Mouse (Mus musculus) CD4-positive, CD25-positive, alpha-beta regulatory T cell, adult 4 months (primary cell): ENCODE measurements around the gene Agtpbp1. TPM values are rescaled to one million over a fixed set of nuclear protein-coding genes. Genes with fewer than 3 reads are reported as not detected.
"Not testable (repeated sequence)": the region's sequence is repeated elsewhere in the genome, so short reads cannot be mapped to it uniquely, and the experiment has no call there.

ENCODE experiments used
- ATAC-seq: one replicate; pipeline ENCODE4 v1.8.0; 2017
- polyA plus RNA-seq, 2 experiments: library from polyadenylated mRNA; unstranded; fragments of 100-300 nt; shearing (Covaris generic); gene quantifications; one replicate each; pipeline ENCODE4 v1.2.1; 2017

Agtpbp1 gene
- polyA plus RNA-seq: 10 to 100 TPM; 18.8 to 22.3 TPM

DNA sequence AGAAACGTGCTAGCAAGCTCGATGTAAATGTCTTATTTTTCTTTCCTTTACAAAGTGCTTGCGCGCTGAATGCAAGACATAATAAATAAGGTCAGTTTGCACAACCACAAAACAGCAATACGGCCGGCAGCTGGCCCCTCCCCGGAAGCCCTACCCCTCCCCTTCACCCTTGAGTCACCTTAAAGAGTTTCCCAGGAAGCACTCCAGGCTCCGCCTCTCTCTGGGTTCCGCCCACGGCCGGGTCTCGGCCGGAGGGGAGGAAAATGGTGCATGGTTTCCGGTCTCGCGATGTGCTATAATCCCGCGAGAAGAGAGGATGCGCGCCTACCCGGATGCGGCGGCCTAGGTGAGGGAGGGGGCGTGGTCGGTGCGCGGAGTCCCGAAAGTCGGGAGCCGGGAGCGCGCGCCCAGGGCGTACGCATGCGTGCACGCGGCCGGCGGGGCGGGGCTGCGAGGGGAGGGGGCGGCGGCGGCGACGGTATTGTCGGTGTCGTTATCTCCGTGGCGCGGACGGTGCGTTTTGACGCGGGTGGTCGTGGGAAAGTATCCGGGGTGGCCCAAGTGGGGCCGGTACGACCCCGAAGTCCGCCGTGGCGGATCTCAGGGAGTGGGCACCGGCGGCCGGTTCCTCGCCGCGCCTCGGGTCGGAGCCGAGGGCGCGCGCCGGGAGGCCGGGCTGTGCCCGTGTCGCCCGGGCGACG, at the start of gene Agtpbp1, which contains the start of gene Naa35:
Agtpbp1 (minus strand) TSS at position 281 of the 701 bp plus-strand sequence.
Naa35 (plus strand) TSS at position 313 of the 701 bp plus-strand sequence.
- peak; percentile 99 for ATAC-seq

DNA sequence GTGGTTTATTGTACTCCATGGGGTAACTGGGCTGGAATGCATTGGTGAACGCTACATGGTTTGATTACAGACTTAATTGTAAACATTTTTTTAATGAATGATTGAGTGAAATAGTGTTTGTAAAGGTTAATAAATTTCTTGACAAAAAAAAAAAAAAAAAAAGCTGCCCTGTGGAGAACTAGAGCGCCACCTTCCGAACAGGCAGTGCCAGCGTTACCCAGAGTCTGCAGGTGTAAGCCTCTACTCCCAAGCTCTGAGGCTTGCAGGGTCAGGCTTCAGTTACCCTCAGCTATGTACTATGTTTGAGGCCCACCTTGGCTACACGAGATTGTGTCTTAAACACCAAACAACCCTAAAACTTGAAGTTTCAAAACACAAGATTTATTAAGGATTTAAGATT, 49.6 kb upstream of the Agtpbp1 start:
- no peak for ATAC-seq

DNA sequence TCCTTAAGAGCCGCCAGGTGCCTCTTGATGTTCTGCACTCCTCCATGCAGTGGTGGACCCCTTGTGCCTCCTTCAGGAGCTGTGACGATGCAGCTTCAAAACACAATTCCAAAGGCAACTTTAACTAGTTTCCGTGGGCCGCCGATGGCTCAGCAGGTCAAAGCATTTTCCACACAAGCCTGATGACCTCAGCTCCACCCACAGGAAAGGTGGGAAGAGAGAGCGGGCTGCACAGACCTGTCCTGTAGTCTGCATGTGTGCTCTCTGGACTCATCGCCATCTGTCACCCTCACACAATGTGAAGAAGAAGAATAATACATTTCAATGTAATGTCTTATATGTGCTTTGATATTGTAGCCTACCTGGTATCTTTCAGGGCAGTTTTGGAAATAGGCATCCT, 41.7 kb upstream of the Agtpbp1 start:
- no peak for ATAC-seq

DNA sequence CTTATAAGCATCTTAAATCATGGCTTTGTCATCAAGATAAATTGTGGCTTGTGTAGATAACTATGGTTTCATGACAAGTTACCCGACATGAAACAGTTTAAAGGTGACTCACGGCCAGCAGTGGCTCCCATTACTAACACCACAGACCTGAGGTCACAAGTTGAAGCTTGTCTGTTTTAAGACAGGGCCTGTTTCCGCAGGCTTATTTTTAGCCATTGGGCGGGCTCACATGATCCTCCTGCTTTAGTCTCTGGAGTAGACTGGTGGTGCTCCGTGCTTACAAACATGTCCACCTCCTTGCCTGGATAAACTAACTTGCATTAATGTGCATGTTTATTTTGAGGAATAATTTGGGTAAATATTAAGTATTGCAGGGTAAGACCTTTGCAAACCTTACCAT, 39.9 kb upstream of the Agtpbp1 start:
- ATAC-seq: no peak

DNA sequence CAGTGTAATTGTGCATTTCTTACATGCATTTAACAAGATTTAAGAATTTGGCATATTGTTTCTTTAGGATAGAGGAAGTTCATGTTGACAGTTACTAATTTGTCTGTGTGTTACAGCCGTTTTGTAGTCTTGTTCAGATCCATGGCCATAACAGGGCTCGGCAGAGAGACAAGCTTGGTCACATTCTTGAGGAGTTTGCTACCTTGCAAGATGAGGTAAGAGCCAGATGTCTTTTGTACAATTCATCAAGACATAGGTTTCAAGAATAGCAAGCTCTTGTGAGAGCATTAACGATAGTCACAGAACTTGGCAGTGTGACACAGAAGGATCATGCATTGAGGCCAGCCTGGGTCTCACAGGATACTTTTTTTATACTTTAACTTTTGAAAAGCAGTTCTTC, 39.4 kb upstream of the Agtpbp1 start:
- ATAC-seq: no peak

DNA sequence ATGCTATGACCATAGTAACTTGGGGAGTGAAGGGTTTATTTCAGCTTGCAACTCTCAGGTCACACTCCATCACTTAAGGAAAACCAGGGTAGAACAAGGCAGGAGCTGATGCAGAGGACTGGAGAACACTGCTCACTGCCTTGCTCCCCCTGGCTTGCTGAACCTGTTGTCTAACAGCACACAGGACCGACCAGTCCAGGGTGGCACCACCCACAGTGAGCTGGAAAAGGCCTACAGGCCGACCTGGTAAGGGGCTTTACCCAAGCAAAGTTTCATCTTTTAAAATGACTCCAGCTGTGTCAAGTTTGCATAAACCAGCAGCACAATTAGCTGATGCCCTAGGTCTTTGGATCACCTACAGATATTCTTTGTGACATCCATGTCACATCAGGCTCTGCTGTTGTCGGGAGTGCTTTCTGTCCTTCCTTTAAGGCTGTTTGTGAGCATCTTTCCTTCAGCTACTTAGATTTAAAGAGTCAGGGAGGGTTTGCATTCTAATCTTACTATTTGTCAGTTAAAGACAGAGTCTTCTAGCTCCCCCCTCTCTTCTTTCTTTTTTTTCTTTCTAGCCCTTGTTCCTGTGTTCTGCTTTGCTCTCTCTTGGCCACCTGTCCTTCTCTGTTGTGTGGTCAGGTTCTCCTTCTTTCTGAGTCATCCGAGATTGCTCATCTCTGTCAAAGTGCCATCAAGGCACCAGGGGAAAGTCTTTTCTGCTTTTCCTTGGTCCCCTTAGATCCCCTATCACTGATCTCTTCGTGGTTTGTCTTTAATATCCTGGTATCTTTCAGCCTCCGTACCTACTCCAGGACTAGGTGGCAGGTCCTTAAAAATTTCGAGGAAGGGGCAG, 36.8 kb upstream of the Agtpbp1 start:
- no peak for ATAC-seq

DNA sequence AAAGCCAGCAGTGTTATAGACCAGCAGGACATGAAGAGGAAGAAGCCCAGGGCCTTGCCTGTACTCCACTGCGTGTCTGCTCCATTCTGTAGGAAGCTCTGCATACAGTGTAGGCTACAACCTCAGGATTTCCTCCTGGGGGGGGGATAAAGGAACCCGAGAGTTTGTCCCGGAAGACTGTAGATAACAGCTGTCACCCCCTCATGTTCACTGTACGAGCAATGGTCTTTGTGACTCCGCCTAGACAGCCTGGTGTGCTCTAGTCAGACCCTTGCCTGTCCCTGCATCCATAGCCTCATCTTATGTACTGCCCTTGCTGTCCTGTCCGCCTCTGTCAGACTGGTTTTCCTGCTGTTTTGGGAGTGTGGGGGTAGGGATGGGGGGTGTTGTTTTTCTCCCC, 33.4 kb upstream of the Agtpbp1 start:
- no peak for ATAC-seq

DNA sequence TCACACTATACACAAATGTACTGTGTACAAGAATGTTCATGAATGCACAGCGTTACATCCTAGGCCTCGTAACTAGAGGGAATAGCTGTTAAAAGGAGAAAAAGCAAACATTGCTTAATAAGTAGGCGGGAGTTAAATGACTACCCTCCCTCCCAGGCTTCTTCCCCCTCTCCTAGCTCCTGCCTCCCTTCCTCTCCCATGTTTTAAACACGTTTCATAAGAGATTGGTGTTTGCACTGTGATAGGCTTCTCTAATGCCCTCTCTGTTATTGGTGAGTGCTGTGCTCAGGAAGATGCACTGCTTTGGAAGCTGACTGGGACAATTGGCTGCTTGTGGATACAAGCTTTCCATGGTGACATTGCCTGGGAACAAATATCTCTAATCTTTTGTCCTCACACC, 30.5 kb upstream of the Agtpbp1 start:
- ATAC-seq: no peak

DNA sequence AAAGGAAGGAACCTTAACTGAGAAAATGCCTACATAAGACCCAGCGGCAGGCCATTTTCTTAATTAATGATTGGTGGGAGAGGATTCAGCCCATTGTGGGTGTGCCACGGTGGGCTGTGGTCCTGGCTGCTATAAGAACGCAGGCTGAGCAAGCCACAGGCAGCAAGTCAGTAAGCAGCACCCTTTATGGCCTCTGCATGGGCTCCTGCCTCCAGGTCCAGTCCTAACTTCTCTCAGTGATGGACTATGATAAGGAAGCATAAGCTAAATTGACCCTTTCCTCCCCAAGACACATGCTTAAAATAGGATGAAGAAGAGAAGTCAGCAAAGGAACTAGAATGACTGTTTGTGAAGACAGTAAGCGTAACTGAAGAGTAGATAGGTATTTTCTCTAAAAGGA, 30.1 kb upstream of the Agtpbp1 start:
- no peak for ATAC-seq

DNA sequence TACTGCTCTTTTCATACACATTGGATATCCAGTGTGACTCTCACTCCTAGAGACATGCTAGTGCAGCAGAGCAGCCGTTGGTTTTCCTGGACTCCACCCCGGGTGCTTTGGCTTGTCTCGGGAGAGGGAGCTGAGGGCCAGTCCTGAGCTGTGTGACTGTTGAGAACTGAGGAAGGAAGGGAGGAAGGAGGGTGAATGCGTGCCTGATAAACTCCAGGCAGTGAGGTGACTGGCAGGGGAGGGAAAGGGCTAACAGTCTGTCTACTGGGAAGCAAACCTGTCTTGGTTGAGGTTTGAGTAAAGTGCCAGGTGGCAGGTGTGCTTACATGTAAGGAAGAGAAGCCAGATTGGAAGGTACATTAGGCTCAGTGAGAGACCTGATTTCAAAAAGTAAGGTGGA, 28.8 kb upstream of the Agtpbp1 start:
- ATAC-seq: no peak

DNA sequence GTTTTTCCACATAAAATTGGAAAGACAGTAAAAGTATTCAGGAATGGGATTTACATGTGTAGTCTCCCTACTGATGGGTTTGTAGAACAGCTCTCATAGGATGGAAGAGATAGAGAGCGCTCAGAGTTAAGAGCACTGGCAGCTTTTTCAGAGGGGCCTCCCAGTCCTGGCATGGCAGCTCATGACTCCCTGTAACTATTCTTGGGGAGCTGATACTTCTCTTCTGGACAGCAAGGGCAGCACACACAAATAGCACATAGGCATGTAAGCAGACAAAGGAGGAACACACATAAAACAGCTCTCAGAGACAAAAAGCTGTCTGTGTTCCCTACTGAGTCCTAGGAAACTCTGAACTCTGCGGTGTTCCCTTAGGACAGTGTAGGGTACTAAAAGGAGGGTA, 25.4 kb upstream of the Agtpbp1 start:
- no peak for ATAC-seq

DNA sequence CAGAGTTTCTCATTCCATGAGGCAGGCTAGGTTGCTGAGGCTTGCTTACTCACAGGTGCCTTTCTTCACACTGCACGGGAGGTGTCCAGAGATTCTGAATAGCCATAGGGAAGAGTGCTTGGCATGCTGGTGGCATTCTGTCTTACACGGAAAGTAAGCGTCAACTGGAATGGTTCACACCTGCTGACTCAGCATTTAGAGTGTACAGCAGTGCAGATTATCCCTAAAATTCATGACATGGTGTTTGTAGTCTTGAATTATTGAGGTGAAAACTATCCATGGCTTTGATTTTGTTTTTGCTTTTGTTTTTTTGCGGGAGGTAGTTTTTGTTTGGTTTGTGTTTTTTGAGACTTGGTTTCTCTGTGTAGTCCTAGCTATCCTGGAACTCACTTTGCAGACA, 24.9 kb upstream of the Agtpbp1 start:
- ATAC-seq: no peak

DNA sequence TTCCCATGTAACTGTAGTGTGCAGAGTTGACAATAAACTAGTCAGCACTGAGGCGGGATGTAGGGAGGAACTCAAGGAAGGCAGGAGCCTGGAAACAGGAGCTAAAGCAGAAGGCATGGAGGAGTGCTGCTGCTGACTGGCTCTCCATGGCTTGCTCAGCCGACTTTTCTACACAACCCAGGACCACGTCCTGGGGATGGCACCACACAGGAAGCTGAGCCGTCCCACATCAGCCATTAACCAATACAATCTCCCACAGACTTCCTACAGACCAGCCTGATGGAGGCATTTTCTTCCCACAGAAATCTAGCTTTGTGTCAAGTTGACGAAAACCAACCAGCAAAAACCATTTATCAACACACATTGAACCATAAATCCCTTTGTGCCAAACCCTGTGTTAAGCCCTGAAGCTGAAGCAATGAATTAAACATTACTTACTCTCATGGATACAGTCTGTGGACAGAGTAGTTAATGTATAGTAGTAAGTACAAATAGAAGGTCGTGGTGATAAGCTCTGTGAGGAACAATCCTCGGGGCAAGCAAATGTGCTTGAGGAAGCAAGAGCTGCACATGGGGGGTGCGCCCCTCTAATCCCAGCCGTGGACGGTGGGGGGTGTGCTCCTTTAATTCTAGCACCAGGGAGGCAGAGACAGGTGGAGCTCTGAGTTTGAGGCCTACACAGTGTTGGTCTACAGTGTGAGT, 20.3 kb upstream of the Agtpbp1 start:
- no peak for ATAC-seq

DNA sequence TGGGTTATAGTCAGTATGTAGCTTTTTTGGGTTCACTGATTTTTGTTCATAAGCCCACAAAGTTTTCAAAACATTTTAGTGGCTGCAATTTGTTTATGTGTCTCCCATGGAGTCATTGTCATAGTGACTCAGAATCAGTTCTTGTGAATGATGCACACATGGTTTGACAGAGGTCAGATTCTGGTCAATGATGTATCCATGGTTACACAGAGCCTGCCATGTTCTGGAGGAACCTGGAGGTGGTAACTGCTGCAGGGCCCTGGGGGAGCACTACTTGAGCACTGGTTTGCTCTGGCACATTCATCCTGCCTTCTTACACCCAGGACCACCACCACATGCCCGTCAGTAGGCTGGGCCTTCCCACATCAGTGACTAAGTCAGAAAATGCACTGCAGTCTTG, 19.5 kb upstream of the Agtpbp1 start:
- no peak for ATAC-seq

DNA sequence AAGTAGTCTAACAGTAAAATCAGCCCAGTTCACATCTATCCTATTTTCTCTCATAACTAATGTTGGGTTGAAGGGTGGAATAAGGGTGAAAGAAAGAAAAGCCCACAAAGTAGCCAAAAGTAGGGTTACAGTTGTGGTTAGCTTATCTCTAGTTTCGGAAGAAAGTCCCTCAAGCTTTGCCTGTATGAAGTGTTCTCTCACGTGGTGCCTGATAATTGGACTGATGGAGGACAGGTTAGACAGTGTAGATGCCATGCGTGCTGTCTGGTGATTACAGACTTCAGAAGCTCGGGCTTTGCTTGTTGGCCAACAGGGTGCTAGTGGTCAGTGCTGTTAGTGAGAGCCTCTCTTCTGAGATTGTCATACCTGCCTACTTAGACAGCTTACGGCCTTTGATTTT, 18.1 kb upstream of the Agtpbp1 start:
- no peak for ATAC-seq

DNA sequence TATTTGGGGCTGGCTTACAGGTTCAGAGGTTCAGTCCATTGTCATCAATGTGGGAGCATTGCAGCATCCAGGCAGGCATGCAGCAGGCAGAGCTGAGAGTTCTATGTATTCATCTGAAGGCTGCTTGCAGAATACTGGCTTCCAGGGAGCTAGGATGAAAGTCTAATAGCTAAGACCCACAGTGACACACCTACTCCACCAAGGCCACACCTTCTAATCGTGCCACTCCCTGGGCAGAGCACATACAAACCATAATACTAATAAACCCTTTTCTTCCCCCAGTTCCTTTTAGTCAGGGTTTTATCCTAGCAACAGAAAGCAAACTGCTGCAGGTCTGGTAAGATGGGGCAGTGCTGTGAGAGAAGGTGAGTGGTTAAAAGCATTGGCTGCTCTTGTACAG, 7.6 kb upstream of the Agtpbp1 start:
- no peak for ATAC-seq

DNA sequence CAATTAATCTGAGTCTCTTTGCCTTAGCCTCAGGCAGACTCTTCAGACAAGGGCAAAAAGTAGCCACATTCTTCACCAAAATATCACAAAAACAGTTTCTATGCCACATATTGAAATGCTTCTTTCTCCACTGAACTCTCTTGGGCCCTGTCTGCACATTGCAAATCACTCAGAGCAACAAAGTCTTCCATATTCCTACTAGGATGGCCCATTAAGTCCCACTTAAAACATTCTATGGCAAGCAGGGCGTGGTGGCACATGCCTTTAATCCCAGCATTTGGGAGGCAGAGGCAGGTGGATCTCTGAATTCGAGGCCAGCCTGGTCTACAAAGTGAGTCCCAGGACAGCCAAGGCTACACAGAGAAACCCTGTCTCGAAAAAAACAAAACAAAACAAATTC, 7.0 kb upstream of the Agtpbp1 start:
- ATAC-seq: not testable (repeated sequence)

DNA sequence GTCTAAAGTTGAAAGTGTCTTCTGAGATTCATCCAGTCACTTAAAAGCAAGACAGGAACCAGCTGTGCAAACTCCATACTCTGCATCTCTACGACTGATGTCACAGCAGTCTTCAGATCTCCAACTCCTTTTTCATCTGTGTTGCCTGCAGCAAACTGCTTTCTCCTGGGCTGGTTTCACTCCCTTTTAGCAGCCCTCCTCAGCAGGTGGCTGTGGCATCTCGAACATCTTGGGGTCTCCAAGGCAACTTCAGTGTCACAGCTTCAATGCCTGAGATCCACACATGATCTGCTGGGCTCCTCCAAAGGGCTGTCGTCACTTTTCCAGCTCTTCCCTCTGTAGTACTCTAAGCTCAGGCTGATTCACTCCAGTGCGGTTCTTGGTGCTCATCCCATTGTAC, 5.7 kb upstream of the Agtpbp1 start:
- no peak for ATAC-seq

DNA sequence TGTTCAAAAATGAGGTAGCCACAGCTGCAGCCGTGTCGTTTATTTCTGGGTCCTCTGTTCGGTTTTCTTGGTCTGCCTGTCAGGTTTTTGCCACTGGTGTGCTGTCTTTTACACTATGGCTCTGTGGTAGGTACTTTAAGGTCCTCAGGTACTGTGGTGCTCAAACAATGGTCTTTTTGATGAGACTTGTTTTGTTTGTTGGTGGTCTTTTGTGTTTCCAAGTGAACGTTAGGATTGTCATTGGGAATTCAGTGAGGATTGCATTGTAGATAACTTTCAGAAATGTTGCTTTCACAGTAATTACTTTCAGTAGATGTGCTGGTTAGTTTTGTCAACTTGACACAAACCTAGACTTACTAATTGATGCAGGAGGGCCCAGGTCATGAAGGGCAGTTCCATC, 4.6 kb upstream of the Agtpbp1 start:
- ATAC-seq: no peak

DNA sequence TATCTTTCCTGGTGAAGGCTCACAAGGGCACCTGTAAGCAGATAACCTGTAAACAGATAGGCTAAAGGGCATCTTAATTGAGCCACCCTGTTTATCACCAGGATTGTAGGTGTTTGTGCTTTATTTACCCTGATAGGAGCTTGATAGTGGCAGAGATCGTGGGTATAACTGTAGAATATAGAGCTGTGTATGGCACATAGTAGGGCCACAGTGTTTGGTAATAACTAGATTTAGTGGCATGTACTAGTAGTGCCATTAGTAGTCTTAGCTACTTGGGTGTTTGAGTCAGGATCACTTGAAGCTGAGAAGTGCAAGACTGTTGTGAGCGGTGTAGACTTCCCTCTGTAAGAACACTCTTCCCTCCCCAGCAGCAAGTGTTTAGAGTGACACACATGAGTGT, 2.2 kb upstream of the Agtpbp1 start:
- ATAC-seq: no peak

DNA sequence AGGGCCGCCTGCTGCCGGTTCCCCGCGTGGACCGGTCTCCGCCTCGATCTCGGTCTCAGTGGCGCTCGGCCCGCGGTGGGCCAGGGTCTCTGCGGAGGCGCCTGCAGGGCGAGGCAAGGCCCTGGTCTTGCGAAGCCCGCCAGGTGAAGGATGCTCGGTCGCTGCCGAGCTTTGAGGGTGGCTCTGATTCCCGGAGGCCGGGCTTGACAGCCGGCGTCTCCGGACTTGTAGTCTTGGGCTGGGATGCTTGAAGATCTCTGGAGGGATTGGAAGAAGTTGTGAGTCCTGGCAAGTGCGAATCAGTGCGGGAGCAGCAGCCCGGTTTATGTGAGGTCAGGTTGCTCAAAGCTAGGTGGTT, 600 bp upstream of the Agtpbp1 start:
- ATAC-seq: no peak

DNA sequence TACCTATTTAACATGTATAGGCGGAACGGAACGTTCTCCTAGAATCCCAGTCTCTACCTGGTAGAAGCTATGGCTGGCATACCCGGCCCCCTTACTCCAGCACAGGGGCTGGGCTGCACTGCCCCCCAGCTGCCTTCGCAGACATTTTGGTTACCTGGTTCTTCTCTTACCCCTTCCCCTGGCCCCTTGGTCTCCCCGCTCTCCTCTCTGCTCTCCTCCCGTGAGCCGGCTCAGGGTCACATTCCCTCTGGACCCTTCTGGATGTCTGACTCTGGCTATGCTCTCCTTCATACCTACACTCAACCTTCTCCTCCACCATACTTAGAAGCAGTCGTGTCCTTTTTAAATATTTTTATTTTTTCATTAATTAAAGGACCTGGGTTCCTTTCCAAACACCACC, 546 bp downstream of the Agtpbp1 start:
- peak; percentile 2 for ATAC-seq

DNA sequence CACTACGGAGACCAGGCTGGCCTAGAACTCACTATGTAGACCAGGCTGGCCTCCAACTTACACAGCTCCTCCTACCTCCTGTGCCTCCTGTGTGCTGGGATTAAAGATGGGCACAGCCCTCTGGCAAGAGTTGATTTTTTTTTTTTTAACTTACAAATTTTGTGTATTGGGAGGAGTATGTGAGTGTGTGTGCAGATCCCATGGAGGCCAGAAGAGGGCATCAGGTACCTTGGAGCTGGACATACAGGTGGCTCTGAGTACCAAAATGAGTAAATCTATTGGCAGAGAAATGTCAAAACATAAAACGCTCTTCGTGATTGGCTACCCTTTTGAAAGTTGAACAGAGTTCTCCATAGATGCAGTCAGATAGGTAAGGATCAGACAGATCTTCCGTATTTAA, 4.1 kb downstream of the Agtpbp1 start:
- ATAC-seq: no peak

DNA sequence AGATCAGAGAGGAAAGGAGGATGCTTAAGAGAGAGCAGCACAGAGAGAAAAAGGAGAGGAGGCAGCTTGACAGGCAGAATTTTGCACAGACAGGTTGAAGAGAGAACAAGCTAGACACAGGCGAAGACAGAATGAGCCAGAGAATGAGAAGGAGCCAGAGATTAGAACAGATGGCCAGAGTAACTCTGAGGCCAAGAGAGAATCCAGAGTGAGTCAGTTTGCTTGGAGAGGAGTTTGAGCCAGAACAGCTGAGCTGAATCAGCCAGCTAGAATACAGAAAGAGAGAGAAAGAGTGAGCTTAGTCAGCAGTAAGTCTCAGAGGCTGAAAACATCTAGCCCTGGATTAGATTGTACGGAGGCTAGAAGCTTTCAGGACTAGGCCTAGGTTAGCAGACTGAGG, 12.5 kb downstream of the Agtpbp1 start:
- no peak for ATAC-seq
